Mouse (Mus musculus) retina, postnatal 7 days (tissue): Measurements from ENCODE around the gene Chst15.

Experiments
- DNase-seq: peaks from one replicate; pipeline ENCODE4 v3.0.0-alpha.2; 2012; ENCODE audit warnings: low read depth, low spot score

Chst15 gene

DNA sequence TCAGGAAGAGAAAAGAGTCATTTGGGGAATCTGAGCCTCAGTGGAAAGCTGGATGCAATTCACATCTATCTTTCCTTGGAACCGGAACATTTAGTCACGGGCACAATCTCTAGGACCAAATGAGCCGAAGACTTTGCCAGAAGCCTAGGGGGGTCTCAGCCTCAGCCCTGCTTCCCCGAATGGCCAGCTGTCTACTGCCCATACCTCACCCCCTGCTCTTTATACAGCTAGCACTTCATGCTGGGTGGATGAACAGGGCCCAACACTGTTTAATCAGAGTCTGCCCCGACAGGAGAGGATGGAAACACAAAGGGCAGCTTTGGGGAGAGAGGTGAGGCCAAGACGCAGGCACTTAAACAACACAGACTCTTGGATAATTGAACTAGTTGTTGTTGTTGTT lies 53.8 kb downstream of the Chst15 start:
- no peak for DNase-seq

- no peak for DNase-seq
These were observed 54.3 kb downstream of the Chst15 start for GRCm38 (mm10) chr7:132262696-132263095.

- no peak for DNase-seq
These were observed 55.1 kb downstream of the Chst15 start for GRCm38 (mm10) chr7:132261885-132262284.

GRCm38 (mm10) chr7:132260632-132261031 lies 56.4 kb downstream of the Chst15 start:
- no peak for DNase-seq

GRCm38 (mm10) chr7:132258817-132259216 lies 58.2 kb downstream of the Chst15 start:
- no peak for DNase-seq

GRCm38 (mm10) chr7:132258216-132258615 lies 58.8 kb downstream of the Chst15 start:
- no peak for DNase-seq

GRCm38 (mm10) chr7:132253513-132253912 lies 63.5 kb downstream of the Chst15 start:
- no peak for DNase-seq

DNA sequence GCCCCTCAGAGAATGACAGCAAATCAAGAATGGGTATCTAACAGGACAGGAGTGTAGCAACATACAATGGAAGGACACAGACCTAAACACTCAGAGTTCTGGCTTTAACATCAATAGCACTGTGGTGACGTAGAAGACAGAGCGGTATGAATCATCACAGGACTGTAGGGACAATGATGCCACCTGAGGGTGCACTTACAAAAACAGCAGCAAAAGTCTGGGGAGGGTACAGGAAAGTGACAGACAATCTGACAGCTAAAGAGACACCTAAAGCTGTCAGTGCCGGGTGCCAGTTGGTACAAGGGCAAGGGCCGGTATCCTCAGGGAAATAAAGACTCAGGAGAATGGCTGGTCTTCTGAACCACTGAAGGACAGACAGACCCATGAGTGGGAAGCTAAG lies 64.0 kb downstream of the Chst15 start:
- DNase-seq, result no peak

DNA sequence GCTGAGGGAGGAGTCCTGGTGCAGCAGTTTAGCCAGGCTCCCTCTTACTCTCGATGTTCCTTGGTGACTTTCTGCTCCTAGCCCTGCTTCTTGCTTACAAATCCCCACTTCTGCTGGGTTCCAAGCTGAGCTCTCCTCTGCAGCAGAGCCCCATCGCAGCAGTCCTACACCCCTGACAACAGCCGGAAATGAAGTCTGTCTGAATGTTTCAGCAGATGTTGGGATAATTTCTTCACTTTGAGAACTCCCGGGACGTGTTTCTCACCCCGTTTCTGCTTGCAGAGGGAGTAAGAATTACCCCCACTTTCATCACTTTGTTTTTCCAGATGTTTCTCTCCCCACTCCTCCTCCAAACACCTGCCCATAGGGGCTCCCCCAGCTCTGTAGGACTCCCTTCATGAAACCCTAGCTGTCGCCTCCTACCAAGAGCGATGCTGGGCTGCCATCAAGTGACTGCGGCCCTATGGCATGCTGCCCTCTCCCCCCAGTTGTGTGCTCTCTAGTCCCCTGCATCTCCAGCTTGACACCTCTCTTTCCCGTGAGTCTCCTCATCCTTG lies 67.4 kb downstream of the Chst15 start:
- no peak for DNase-seq

DNA sequence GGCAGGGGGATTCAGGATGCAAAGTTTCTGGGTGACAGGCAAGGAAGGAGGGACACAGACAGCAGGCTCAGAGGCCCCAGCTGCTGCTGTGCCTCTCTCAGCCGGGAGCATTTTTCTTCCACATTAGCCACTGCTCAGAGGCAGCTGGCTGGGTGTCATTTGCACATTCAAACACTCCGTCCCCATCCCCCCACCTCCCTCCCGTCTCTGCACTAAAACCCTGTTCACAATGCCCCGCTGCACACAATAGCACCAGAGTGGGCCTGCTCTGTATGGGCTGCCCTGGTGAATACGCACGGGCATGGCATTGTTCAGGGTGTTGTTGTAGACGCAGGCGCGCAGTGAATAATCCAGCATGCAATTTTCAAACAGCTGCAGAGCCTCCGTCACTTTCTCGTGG lies 69.5 kb downstream of the Chst15 start:
- peak; percentile 17 for DNase-seq

DNA sequence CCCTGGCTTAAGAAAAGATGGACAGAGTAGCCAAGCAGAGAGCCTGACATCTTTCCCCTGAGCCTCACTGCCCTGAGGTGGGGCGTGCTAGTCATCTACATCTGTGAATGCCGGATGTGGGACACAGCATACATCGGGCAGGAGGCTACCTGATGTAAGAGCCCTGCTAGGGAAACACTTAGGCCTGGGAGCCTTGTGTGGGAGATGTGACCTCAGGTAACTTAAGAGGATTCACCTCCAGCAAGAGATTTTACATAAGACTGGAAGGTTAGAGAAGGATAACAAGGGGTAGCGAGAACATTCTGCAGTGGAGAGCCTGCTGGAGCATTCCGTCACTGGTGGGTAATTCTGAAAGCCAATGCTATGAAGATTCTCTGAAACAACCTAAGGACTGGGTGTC lies 69.9 kb downstream of the Chst15 start:
- DNase-seq, result no peak

DNA sequence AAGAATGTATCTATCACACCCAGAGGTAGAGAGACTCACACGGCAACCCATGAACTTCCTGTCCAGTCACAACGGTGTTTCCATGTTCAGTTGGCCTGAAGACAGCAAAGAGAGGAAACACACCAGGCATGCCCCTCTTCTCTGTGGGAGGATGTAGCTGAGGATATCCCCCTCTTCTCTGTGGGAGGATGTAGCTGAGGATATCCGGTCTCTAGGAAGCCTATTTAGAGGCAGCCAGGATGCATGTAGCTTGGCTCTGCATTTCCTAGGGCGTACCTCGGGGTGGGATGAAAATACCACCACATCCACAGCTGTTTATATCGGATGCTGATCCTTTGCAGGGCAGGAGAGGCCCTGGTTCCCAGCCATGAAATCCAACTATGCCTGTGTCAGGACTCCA lies 71.3 kb downstream of the Chst15 start:
- no peak for DNase-seq

DNA sequence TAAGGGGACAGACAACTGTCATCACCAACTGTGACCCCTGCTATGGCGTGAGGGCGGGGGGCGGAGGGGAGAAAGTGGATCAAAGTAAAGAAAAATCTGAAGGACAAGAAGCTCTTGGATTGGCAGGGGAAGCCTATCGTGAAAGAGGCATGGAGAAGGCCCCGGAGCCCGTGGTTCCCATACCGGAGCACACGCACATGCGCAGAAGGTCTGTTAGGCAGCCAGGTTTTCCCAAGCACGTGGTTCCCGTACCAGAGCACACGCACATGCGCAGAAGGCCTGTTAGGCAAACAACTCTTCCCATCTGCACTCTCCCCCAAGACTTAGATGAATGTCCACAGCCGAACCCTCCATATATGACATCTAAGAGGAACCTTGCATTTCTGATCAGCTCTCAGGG lies 72.4 kb downstream of the Chst15 start:
- no peak for DNase-seq

- DNase-seq, result no peak
These were observed 73.8 kb downstream of the Chst15 start for GRCm38 (mm10) chr7:132243225-132243624.

DNA sequence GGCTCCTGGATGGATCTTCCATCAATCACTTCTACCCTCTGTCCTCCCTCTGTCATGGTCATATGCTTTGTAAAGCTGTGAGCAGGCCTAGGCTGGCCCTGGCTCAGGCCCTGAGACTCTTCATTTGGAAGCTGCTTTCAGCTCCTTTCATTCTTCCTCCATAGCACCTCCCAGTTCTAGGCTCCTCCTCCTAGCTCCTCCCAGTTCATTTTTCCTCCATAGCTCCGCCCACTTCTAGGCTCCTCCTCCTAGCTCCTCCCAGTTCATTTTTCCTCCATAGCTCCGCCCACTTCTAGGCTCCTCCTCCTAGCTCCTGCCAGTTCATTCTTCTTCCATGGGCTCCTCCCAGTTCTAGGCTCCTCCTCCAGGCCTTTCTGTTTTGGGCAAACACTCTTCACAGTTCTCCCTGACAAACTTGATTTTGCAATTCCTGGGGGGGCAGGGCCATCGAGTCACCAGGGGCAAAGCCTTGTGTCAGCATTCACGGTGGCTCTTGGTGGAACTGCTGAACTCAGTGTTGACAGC lies 74.3 kb downstream of the Chst15 start:
- no peak for DNase-seq

- no peak for DNase-seq
These were observed 78.1 kb downstream of the Chst15 start for GRCm38 (mm10) chr7:132238921-132239320.

GRCm38 (mm10) chr7:132237191-132237590 lies 79.8 kb downstream of the Chst15 start:
- no peak for DNase-seq

DNA sequence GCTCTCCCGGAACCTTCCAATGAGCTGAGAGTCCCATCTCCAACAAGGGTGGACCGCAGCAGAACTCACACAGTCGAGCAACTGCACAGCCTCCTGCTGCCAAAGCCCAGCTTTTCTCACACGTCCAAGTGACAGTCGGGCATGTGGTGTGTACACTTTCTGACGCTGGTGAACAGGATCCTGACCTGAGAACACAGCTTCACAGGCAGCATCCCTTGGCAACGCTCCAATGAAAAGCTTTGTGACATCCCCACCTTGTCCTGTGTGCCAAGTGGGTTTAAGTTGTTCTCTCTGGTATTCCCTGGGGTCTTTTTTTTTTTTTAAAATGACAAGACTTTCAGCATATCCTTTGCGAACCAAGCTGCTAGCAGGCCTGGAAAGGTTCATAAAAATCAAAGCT lies 80.2 kb downstream of the Chst15 start:
- no peak for DNase-seq

DNA sequence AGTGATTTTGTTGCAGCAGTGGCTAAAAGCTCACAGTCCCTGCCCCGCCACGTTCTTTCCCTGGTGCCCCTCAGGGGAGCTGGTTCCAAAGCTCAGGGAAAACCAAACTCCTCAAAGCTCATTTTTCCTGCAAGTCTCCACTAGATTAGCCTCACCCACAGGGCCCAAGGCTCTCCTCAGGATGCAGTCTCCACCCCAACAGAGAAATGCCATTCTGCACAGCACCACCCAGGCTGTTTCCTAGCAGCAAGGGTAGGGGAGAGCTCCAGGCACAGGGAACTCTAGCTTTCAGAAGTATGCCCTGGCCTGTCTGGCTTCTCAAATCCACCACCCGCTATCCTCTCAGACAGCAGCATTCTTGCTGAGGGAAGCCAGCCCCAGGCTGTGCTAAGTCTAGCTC lies 82.8 kb downstream of the Chst15 start:
- no peak for DNase-seq

DNA sequence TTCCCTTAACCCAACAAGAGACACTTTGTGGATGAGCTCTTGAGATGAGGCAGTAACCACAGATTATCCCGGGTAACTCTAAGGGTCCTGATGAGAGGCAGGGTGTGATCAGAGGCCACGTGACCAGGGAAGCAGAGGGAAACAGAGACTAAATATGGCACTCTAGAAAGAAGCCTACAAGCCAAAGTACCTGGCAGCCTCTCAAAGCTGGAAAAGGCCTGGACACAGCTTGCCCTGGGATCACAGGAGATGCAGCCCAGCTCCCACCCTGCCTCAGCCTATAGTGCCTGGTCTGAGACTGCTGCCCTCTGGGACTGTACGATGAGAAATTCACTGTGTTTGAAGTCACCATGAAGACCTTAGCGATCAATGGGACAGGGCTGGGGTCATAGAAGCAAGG lies 83.3 kb downstream of the Chst15 start:
- DNase-seq, result no peak

DNA sequence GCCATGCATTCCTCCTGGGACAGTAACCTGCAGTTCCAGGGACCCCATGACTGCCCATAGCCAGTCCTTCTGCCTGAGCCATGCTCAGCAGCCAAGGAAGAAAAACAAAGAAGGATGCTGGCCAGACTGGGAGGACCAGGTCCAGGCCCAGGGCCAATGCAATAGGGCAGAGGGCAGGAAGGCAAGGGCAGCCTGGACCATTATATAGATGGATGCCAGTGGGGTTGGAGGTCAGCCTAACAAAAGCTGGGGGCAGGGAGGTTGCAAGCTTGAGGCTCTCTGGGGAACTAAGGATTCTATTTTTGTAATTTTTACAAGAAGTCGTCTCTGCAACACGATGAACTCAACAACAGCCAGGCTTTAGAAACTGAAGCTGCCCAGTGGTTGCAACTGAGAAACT lies 84.1 kb downstream of the Chst15 start:
- DNase-seq, result no peak

- no peak for DNase-seq
These were observed 85.6 kb downstream of the Chst15 start for GRCm38 (mm10) chr7:132231476-132231875.

- no peak for DNase-seq
These were observed 86.1 kb downstream of the Chst15 start for GRCm38 (mm10) chr7:132230961-132231360.

GRCm38 (mm10) chr7:132227075-132227640 lies 89.9 kb downstream of the Chst15 start:
- DNase-seq, result no peak
